Mouse (Mus musculus) G1E (cell line): Measurements from ENCODE around the gene Tmem144.

Experiments
- CTCF ChIP-seq: IDR thresholded peaks from 2 replicates; pipeline ENCODE4 v1.5.1; 2012; ENCODE audit warnings: low read depth, low read length, inconsistent platforms, mixed read lengths
- GATA2 ChIP-seq: IDR thresholded peaks from 2 replicates; pipeline ENCODE4 v1.6.1; 2012; ENCODE audit warnings: low read depth, low read length, inconsistent platforms, borderline replicate concordance
- POLR2AphosphoS5 ChIP-seq: IDR thresholded peaks from 2 replicates; pipeline ENCODE4 v1.6.1; 2012; ENCODE audit warnings: low read depth, low read length, inconsistent platforms; ENCODE audit not compliant: insufficient replicate concordance

DNA sequence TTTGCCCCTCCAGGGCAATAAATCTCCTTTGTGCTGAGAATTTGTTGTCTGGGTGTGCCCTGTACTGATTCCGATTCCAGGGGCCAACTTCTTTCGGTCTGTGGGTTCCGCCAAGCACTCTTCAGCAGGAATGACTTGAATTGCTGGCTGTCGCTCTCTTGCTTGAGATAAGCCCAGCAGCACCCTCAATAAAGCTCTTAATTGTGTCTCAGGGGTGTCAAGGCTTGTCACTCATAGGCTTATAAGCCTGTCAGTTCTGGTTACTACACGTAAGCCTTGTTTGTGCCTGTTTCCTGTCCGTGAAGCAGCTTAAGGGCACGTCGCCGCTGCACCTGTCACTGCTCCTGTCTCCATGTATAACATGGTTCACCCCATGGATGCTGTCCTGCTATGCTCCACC lies 26.7 kb upstream of the Tmem144 start:
- TF ChIP-seq CTCF: no peak
- no peak for TF ChIP-seq GATA2
- no peak for TF ChIP-seq POLR2AphosphoS5
